Mouse (Mus musculus) intestine, postnatal 0 days (tissue): ENCODE data around the gene Aaas. TPM values are rescaled to one million over a fixed set of nuclear protein-coding genes. Genes with fewer than 3 reads are reported as not detected.

Experiments used
- ATAC-seq: fragments of 200-750 bp; cut with Nextera tagmentation; 2 replicates; pipeline ENCODE4 v1.8.0; 2017; ENCODE audit warnings: mild to moderate bottlenecking, moderate TSS enrichment, moderate library complexity
- H3K27ac ChIP-seq: fragments of 300-500 bp; sonication (generic); 2 replicates; pipeline ENCODE4 v1.5.1; 2014; ENCODE audit warnings: mild to moderate bottlenecking, low read depth, low read length, moderate library complexity
- H3K27me3 ChIP-seq: fragments of 300-500 bp; sonication (generic); replicated peaks from 2 replicates; pipeline ENCODE4 v1.6.1; 2014; ENCODE audit warnings: low read length, mixed read lengths; ENCODE audit not compliant: control insufficient read depth, insufficient read depth
- H3K36me3 ChIP-seq: fragments of 300-500 bp; sonication (generic); 2 replicates; pipeline ENCODE4 v1.6.1; 2014; ENCODE audit warnings: mild to moderate bottlenecking, moderate library complexity; ENCODE audit not compliant: control insufficient read depth, insufficient read depth
- H3K4me1 ChIP-seq: fragments of 300-500 bp; sonication (generic); replicated peaks from 2 replicates; pipeline ENCODE4 v1.6.1; 2014; ENCODE audit warnings: antibody characterized with exemption, low read length, mixed read lengths; ENCODE audit not compliant: control insufficient read depth, insufficient read depth
- H3K4me2 ChIP-seq: fragments of 300-500 bp; sonication (generic); replicated peaks from 2 replicates; pipeline ENCODE4 v1.6.1; 2014; ENCODE audit warnings: low read depth, mild to moderate bottlenecking, moderate library complexity
- H3K4me3 ChIP-seq: fragments of 300-500 bp; sonication (generic); 2 replicates; pipeline ENCODE4 v1.5.1; 2014; ENCODE audit warnings: low read depth, low read length
- H3K9ac ChIP-seq: fragments of 300-500 bp; sonication (generic); 2 replicates; pipeline ENCODE4 v1.6.1; 2014; ENCODE audit warnings: mild to moderate bottlenecking, low read depth, low read length
- H3K9me3 ChIP-seq: fragments of 300-500 bp; sonication (generic); 2 replicates; pipeline ENCODE4 v1.6.1; 2016; ENCODE audit warnings: mixed run types; ENCODE audit not compliant: control insufficient read depth
- CTCF ChIP-seq: sonication (generic); IDR thresholded peaks from 2 replicates; pipeline ENCODE4 v1.5.1; 2016; ENCODE audit warnings: low read depth, mild to moderate bottlenecking, control low read depth, antibody characterized with exemption, moderate library complexity
- WGBS: fragments of 180-500 bp; shearing (Covaris S2); extraction: QIAGEN DNeasy Blood & Tissue Kit; methylation state at CpG from one replicate; pipeline ENCODE4 v1.1.7; 2014; 5-methylcytosine and 5-hydroxymethylcytosine counted together
- polyA plus RNA-seq: library from polyadenylated mRNA; unstranded; fragments of >200 nt; fragmentation: Nextera tagmentation; extraction: Ambion mirVana; gene quantifications from 2 replicates; pipeline ENCODE4 v1.2.1, GENCODE M21; 2015

Gene Aaas
- polyA plus RNA-seq, 1 experiment from 2014 or later, result 16.8 TPM

GRCm38 (mm10) chr15:102392520-102392919 lies 41.9 kb upstream of the Aaas start:
- WGBS, result 33% methylated on average over 2 of the region's 2 CpGs
- no peak for TF ChIP-seq CTCF
- H3K4me1 ChIP-seq, result peaks cover 8% of the 10 kb centered on the region; the same call in 1 of the 2 replicates
- no peaks in the 10 kb centered on the region for H3K9me3 ChIP-seq
- no peak for ATAC-seq
- H3K4me3 ChIP-seq, result no peak overlapping the region
- H3K36me3 ChIP-seq, result no peaks in the 10 kb centered on the region
- H3K9ac ChIP-seq, result no peak overlapping the region
- 0 out of 2 replicates have a peak overlapping the region, but pooled peaks have one; percentile 76 for H3K27ac ChIP-seq
- no peaks in the 10 kb centered on the region for H3K27me3 ChIP-seq
- H3K4me2 ChIP-seq, result no peak overlapping the region

DNA sequence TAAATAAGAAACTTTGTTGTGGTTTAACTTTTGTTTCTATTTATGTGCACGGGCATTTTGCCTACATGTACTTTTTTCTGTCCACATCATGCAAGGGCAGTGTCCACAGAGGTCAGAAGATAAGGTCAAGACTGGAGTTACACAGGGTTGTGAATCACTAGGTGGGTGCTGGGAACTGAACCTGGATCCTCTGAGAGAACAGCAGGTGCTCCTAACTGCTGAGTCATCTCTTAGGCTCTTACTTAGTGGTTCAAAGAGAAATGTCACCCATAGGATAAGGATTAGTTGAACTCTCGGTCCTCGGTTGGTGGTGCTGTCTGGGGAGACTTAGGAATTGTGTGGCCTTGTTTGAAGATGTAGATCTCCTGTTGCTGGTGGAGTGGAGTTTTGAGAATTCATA lies 38.4 kb upstream of the Aaas start:
- TF ChIP-seq CTCF, result no peak
- 81% methylated on average over 3 of the region's 3 CpGs for WGBS
- no peaks in the 10 kb centered on the region for H3K27me3 ChIP-seq
- H3K36me3 ChIP-seq, result no peaks in the 10 kb centered on the region
- 0 out of 2 replicates have a peak, but pooled peaks cover 4% of the 10 kb centered on the region for H3K4me1 ChIP-seq
- H3K27ac ChIP-seq, result no peak overlapping the region
- no peak for ATAC-seq
- H3K4me3 ChIP-seq, result no peak overlapping the region
- H3K9me3 ChIP-seq, result no peaks in the 10 kb centered on the region
- no peak overlapping the region for H3K4me2 ChIP-seq
- H3K9ac ChIP-seq, result no peak overlapping the region

DNA sequence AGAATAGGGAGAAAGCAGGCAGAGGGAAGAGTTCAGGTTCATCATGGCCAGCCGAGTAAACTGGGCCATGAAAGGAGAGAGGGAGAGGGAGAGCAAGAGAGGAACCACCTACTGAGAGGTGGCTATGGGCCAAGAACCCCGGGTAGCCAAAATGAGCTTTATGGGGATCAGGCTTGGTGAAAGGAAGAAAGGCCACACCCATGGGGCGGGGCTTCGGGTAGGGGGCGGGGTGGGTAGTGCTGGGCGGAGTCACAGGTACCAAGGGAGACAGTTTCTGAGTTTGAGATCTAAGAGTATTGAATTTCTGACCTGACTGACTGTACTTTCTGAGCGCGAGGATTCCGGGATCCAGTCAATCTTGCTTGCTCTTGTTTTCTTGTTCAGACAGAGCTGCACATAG lies 36.1 kb upstream of the Aaas start:
- no peaks in the 10 kb centered on the region for H3K27me3 ChIP-seq
- H3K4me1 ChIP-seq, result no peaks in the 10 kb centered on the region
- no peak for ATAC-seq
- no peak overlapping the region for H3K27ac ChIP-seq
- H3K4me3 ChIP-seq, result no peak overlapping the region
- H3K4me2 ChIP-seq, result no peak overlapping the region
- no peak for TF ChIP-seq CTCF
- H3K9ac ChIP-seq, result no peak overlapping the region
- H3K9me3 ChIP-seq, result no peaks in the 10 kb centered on the region
- 47% methylated on average over 9 of the region's 9 CpGs for WGBS
- H3K36me3 ChIP-seq, result no peaks in the 10 kb centered on the region

DNA sequence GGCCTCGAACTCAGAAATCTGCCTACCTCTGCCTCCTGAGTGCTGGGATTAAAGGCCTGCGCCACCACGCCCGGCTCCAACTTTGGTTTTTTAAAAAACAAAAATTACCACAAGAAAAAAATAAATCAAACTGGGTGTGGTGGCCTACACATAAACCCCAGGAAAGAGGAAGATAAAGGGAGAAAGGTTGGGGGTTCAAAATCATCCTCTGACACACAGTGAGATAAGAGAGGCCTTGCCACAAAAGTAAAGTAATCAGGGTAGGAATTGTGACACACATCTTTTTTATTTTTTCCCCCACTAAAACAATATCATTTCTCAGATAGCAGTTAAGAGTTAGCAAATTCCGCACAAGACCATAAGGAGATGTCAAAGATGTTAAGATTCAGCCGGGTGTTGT lies 33.1 kb upstream of the Aaas start:
- no peak for ATAC-seq
- 91% methylated on average over 6 of the region's 6 CpGs for WGBS
- H3K27me3 ChIP-seq, result no peaks in the 10 kb centered on the region
- H3K4me3 ChIP-seq, result no peak overlapping the region
- H3K27ac ChIP-seq, result no peak overlapping the region
- no peak for TF ChIP-seq CTCF
- no peaks in the 10 kb centered on the region for H3K9me3 ChIP-seq
- no peak overlapping the region for H3K4me2 ChIP-seq
- no peaks in the 10 kb centered on the region for H3K36me3 ChIP-seq
- H3K9ac ChIP-seq, result no peak overlapping the region
- H3K4me1 ChIP-seq, result no peaks in the 10 kb centered on the region

- ATAC-seq, result peak; percentile 79
- WGBS, result 1% methylated on average over 7 of the region's 7 CpGs
- Histone ChIP-seq H3K4me2 (peak overlapping the region; percentile 30), H3K9me3 (no peaks in the 10 kb centered on the region), H3K4me1 (0 out of 2 replicates have a peak, but pooled peaks cover under 1% of the 10 kb centered on the region), H3K4me3 (no peak overlapping the region), H3K27ac (no peak overlapping the region), H3K9ac (no peak overlapping the region), H3K27me3 (no peaks in the 10 kb centered on the region), H3K36me3 (no peaks in the 10 kb centered on the region)
- peak; percentile 98 for TF ChIP-seq CTCF
Observed at GRCm38 (mm10) chr15:102381575-102381974, 31.0 kb upstream of the Aaas start.

- 15% methylated on average over 10 of the region's 10 CpGs for WGBS
- Histone ChIP-seq H3K27me3 (no peaks in the 10 kb centered on the region), H3K9me3 (no peaks in the 10 kb centered on the region), H3K9ac (no peak overlapping the region), H3K36me3 (no peaks in the 10 kb centered on the region), H3K4me1 (0 out of 2 replicates have a peak, but pooled peaks cover 4% of the 10 kb centered on the region), H3K27ac (peak overlapping the region; percentile 50), H3K4me3 (no peak overlapping the region), H3K4me2 (peak overlapping the region; percentile 99)
- ATAC-seq, result no peak
- TF ChIP-seq CTCF, result no peak
Observed at GRCm38 (mm10) chr15:102377810-102378262, 27.3 kb upstream of the Aaas start.

- H3K4me2 ChIP-seq, result peak overlapping the region; percentile 99
- 0% methylated on average over 7 of the region's 7 CpGs for WGBS
- H3K4me3 ChIP-seq, result peak overlapping the region; percentile 66
- no peaks in the 10 kb centered on the region for H3K36me3 ChIP-seq
- ATAC-seq, result peak; percentile 68
- H3K9me3 ChIP-seq, result no peaks in the 10 kb centered on the region
- 0 out of 2 replicates have a peak, but pooled peaks cover 4% of the 10 kb centered on the region for H3K4me1 ChIP-seq
- no peaks in the 10 kb centered on the region for H3K27me3 ChIP-seq
- H3K9ac ChIP-seq, result peak overlapping the region; percentile 58
- peak; percentile 97 for TF ChIP-seq CTCF
- H3K27ac ChIP-seq, result peak overlapping the region; percentile 35; the same call in 1 of the 2 replicates
Observed at GRCm38 (mm10) chr15:102377163-102377543, 26.6 kb upstream of the Aaas start.
